Mouse (Mus musculus) limb, embryonic 10.5 days (tissue): ENCODE measurements around the gene 4930519G04Rik. TPM values are rescaled to one million over a fixed set of nuclear protein-coding genes. Genes with fewer than 3 reads are reported as not detected.
"Not testable (repeated sequence)": the region's sequence is repeated elsewhere in the genome, so short reads cannot be mapped to it uniquely, and the experiment has no call there.

ENCODE experiments used
- DNase-seq: peaks from one replicate; pipeline ENCODE4 v3.0.0-alpha.2; 2017; ENCODE audit warnings: low spot score
- H3K27ac ChIP-seq: fragments of 300-500 bp; sonication (generic); 2 replicates; pipeline ENCODE4 v1.5.1; 2016; ENCODE audit warnings: mild to moderate bottlenecking
- H3K27me3 ChIP-seq: fragments of 300-500 bp; sonication (generic); 2 replicates; pipeline ENCODE4 v1.6.1; 2016; ENCODE audit warnings: low read depth, mild to moderate bottlenecking; ENCODE audit not compliant: poor library complexity, severe bottlenecking
- H3K36me3 ChIP-seq: fragments of 300-500 bp; sonication (generic); 2 replicates; pipeline ENCODE4 v1.6.1; 2016; ENCODE audit warnings: mild to moderate bottlenecking, moderate library complexity
- H3K4me1 ChIP-seq: fragments of 300-500 bp; sonication (generic); 2 replicates; pipeline ENCODE4 v1.6.1; 2016
- H3K4me3 ChIP-seq: fragments of 300-500 bp; sonication (generic); 2 replicates; pipeline ENCODE4 v1.5.1; 2016; ENCODE audit warnings: mild to moderate bottlenecking, moderate library complexity
- H3K9me3 ChIP-seq: fragments of 300-500 bp; sonication (generic); replicated peaks from 2 replicates; pipeline ENCODE4 v1.6.1; 2016; ENCODE audit warnings: mild to moderate bottlenecking
- WGBS: fragments of 180-500 bp; shearing (Covaris S2); methylation state at CpG from one replicate; pipeline ENCODE4 v1.1.7; 2016; 5-methylcytosine and 5-hydroxymethylcytosine counted together
- polyA plus RNA-seq: library from polyadenylated mRNA; unstranded; fragments of >200 nt; fragmentation: Nextera tagmentation; extraction: Ambion mirVana; gene quantifications from 2 replicates; pipeline ENCODE4 v1.2.1, GENCODE M21; 2016

4930519G04Rik gene
- not detected in 2 replicates for polyA plus RNA-seq

DNA sequence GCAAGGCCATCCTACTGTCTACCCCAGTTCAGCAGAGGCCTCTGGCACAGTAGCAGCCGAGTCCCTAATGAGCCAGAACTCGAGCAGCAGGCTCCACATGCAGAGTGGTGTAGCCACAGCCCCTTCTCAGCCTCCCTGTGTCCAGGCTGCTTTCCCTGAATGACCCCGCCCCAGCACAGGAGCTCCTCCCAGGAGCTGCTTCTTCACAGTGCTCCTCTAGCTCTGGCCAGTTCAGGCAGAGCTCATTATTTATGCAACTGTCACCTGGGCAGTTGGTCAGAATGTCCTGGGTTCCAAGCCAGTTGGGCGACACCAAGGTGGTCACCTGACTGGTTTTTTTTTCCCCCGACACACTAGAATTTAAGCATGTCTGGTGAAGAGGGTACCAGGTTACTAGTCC is at the start of gene 4930519G04Rik:
4930519G04Rik (plus strand) TSS at position 301 of the 400 bp plus-strand sequence.
- 68% methylated on average over 3 of the region's 5 CpGs for WGBS

GRCm38 (mm10) chr5:114804335-114804734 is 49.1 kb upstream of the 4930519G04Rik start:
- peaks cover 94% of the 10 kb centered on the region for H3K36me3 ChIP-seq
- no peak for DNase-seq
- H3K27me3 ChIP-seq: no peaks in the 10 kb centered on the region
- no peaks in the 10 kb centered on the region for H3K9me3 ChIP-seq
- 88% methylated on average over 13 of the region's 13 CpGs for WGBS
- peaks cover 40% of the 10 kb centered on the region for H3K4me1 ChIP-seq
- no peak overlapping the region for H3K4me3 ChIP-seq
- 0 out of 2 replicates have a peak overlapping the region, but pooled peaks have one; percentile 10 for H3K27ac ChIP-seq

More for the DNA sequence above, at the start of gene 4930519G04Rik:
- not testable (repeated sequence) for H3K9me3 ChIP-seq, H3K27me3 ChIP-seq, DNase-seq, H3K4me3 ChIP-seq, H3K27ac ChIP-seq, H3K4me1 ChIP-seq, H3K36me3 ChIP-seq

GRCm38 (mm10) chr5:114804958-114805357 is 48.5 kb upstream of the 4930519G04Rik start:
- no peaks in the 10 kb centered on the region for H3K9me3 ChIP-seq
- peaks cover 94% of the 10 kb centered on the region for H3K36me3 ChIP-seq
- peaks cover 42% of the 10 kb centered on the region for H3K4me1 ChIP-seq
- no peak for DNase-seq
- no peak overlapping the region for H3K4me3 ChIP-seq
- 44% methylated on average over 3 of the region's 3 CpGs for WGBS
- H3K27ac ChIP-seq: no peak overlapping the region
- no peaks in the 10 kb centered on the region for H3K27me3 ChIP-seq

DNA sequence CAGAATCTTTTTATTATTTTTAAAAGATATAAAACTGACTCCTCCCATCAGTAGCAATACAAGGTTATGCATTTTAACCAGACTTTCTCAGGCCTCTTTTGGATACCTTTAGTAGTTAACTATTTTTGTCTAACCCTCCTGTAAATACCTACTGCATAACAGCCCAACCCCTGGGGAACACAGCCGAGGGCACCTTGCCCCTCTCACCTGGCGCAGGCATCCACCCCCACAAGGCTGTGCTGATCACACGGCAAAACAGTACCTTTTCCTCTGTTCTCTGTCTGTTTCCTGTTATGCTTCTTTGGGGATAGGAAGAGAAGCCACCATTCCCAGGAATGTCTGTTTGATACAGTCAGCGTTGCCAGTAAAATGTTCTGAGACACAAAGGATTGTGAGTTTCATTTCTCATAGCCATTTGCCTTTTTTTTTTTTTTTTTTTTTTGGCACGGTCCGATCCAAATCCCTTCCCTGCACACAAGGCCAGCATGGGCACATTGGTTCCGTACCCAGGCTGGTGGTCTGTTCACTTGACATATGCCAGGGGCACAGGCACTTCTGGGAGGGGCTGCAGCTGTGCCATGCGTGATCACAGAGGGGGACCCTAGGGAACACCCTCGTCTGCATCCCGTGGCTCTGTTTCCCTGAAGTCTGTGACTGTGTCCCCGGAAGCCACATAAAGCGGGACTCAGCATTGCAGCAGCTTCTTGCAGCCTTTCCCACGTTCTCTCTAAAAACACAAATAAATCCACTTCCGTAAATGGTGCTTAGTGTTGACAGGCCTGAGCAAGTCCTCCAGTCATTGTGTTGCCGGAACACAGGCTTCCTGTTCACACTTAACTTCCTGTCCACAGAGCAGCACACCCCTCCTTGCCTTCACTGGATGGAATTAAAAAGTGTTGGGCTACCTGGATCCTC is 47.8 kb upstream of the 4930519G04Rik start:
- peaks cover 93% of the 10 kb centered on the region for H3K36me3 ChIP-seq
- 77% methylated on average over 15 of the region's 15 CpGs for WGBS
- H3K4me3 ChIP-seq: 0 out of 2 replicates have a peak overlapping the region, but pooled peaks have one; percentile 8
- H3K27ac ChIP-seq: peak overlapping the region; percentile 64; the same call in 1 of the 2 replicates
- no peaks in the 10 kb centered on the region for H3K9me3 ChIP-seq
- no peak for DNase-seq
- H3K4me1 ChIP-seq: peaks cover 42% of the 10 kb centered on the region
- no peaks in the 10 kb centered on the region for H3K27me3 ChIP-seq

- peaks cover 92% of the 10 kb centered on the region for H3K36me3 ChIP-seq
- 88% methylated on average over 8 of the region's 8 CpGs for WGBS
Measured at GRCm38 (mm10) chr5:114806636-114807035, 46.8 kb upstream of the 4930519G04Rik start.

DNA sequence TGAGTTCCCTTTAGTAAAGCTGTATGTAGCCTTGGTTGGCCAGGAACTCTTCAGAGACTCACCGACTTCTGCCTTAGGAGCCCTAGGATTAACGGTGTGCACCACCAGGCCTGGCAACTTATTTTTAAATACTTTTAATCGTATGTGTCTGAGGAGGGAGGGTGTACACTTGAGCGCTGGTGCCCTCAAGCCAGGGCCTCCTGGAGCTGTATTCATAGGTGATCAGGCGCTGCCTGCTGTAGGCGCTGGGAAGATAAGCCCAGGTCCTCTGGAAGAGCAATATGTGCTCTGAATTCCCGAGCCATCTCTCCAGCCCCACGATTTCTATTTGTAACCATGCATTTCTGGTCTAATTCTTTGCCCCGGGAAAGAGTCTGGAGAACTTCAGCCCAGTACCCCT is 46.4 kb upstream of the 4930519G04Rik start:
- DNase-seq: no peak
- peaks cover 91% of the 10 kb centered on the region for H3K36me3 ChIP-seq
- H3K4me1 ChIP-seq: peaks cover 45% of the 10 kb centered on the region
- no peaks in the 10 kb centered on the region for H3K9me3 ChIP-seq
- H3K27me3 ChIP-seq: no peaks in the 10 kb centered on the region
- no peak overlapping the region for H3K4me3 ChIP-seq
- WGBS: 59% methylated on average over 9 of the region's 9 CpGs
- peak overlapping the region; percentile 64; the same call in 1 of the 2 replicates for H3K27ac ChIP-seq

More at GRCm38 (mm10) chr5:114806636-114807035, 46.8 kb upstream of the 4930519G04Rik start:
- H3K27me3 ChIP-seq: no peaks in the 10 kb centered on the region
- no peak overlapping the region for H3K4me3 ChIP-seq
- DNase-seq: no peak
- peak overlapping the region; percentile 64 for H3K27ac ChIP-seq
- H3K9me3 ChIP-seq: no peaks in the 10 kb centered on the region
- H3K4me1 ChIP-seq: peaks cover 45% of the 10 kb centered on the region

GRCm38 (mm10) chr5:114807468-114807867 is 46.0 kb upstream of the 4930519G04Rik start:
- peak overlapping the region; percentile 64; the same call in 1 of the 2 replicates for H3K27ac ChIP-seq
- H3K4me1 ChIP-seq: peaks cover 49% of the 10 kb centered on the region
- H3K36me3 ChIP-seq: peaks cover 91% of the 10 kb centered on the region
- H3K4me3 ChIP-seq: no peak overlapping the region
- DNase-seq: no peak
- H3K9me3 ChIP-seq: no peaks in the 10 kb centered on the region
- H3K27me3 ChIP-seq: no peaks in the 10 kb centered on the region
- 36% methylated on average over 8 of the region's 8 CpGs for WGBS

DNA sequence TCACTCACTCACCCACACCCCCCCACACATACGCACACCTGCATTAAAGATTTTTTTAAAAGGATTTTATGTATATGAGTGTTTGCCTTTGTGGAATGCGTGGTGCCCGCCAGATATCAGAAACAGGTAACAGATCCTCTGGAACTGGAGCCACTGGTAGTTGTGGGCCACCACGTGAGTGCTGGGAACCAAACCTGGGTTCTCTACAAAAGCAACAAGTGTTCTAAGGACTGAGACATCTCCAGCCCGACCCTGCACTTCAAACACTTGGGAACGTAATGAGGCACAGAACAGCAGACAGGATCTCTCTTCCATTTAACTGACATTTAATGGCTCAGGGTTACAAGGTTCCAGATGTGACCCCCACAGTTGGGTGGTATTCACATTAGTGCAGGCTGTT is 45.6 kb upstream of the 4930519G04Rik start:
- WGBS: 49% methylated on average over 6 of the region's 6 CpGs

DNA sequence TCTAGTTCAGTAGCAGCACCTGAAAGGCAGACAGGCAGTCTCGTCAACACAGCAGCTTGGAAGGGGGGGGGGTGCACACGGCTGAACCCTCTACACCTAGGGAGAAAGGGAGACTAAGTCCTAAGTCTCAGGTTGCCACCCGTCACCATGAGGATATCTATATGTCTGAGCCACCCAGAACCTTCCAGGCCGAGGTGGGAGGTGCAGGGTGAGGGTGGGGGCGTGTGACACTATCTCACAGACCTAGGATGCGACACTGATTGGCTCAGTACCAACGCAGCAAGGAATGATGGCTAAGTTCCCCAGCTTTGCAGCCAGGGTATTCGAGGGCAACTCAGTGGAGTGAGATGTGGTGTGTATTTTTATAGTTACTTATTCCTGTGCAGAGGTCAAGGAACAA is 45.1 kb upstream of the 4930519G04Rik start:
- Histone ChIP-seq H3K4me3 (no peak overlapping the region), H3K4me1 (peaks cover 52% of the 10 kb centered on the region), H3K36me3 (peaks cover 84% of the 10 kb centered on the region), H3K27me3 (no peaks in the 10 kb centered on the region), H3K27ac (peak overlapping the region; percentile 47), H3K9me3 (no peaks in the 10 kb centered on the region)
- 63% methylated on average over 8 of the region's 8 CpGs for WGBS
- no peak for DNase-seq

More for the DNA sequence above, 45.6 kb upstream of the 4930519G04Rik start:
- peaks cover 89% of the 10 kb centered on the region for H3K36me3 ChIP-seq
- H3K27ac ChIP-seq: no peak overlapping the region
- no peaks in the 10 kb centered on the region for H3K27me3 ChIP-seq
- DNase-seq: no peak
- no peak overlapping the region for H3K4me3 ChIP-seq
- no peaks in the 10 kb centered on the region for H3K9me3 ChIP-seq
- H3K4me1 ChIP-seq: peaks cover 52% of the 10 kb centered on the region

- 82% methylated on average over 10 of the region's 10 CpGs for WGBS
- no peak overlapping the region for H3K27ac ChIP-seq
- H3K9me3 ChIP-seq: no peaks in the 10 kb centered on the region
- no peak for DNase-seq
- peaks cover 55% of the 10 kb centered on the region for H3K4me1 ChIP-seq
- no peak overlapping the region for H3K4me3 ChIP-seq
- no peaks in the 10 kb centered on the region for H3K27me3 ChIP-seq
- peaks cover 75% of the 10 kb centered on the region for H3K36me3 ChIP-seq
Measured at GRCm38 (mm10) chr5:114809181-114809756, 44.2 kb upstream of the 4930519G04Rik start.

- no peak overlapping the region for H3K27ac ChIP-seq
- no peak overlapping the region for H3K4me3 ChIP-seq
- no peaks in the 10 kb centered on the region for H3K9me3 ChIP-seq
- DNase-seq: no peak
- H3K4me1 ChIP-seq: peaks cover 55% of the 10 kb centered on the region
- H3K27me3 ChIP-seq: no peaks in the 10 kb centered on the region
- 93% methylated on average over 5 of the region's 5 CpGs for WGBS
- H3K36me3 ChIP-seq: peaks cover 70% of the 10 kb centered on the region
Measured at GRCm38 (mm10) chr5:114809826-114810225, 43.6 kb upstream of the 4930519G04Rik start.

DNA sequence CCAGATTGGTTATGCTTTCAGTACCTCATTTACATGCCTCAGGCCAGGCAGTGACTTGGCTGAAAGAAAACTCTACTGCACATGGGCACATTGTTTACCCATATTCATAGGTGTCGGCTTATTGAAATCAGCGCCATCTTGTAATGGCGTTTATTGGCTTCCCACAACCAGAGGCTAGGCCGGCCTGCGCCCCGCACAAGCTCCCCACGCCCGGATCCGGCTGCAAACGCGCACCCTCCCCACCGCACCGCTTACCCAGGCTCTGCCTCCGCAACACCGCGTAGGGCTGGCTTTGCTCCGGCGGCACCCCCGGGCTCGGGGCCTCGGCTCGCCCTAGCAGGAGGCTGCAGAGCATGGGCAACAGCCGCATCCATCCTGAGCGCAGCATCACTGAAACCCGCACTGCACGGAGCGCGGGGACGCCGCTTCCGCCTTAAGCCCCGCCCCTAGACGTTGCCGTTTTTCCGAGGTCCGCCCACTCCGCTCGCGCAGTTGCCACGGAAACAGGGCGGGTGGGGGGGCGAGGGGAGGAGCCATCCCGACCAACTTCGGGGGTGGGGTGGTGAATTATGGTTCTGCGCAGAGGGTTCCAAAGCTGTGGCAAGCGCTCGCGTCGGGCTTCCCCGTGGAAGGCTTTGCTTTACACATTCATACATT is 39.8 kb upstream of the 4930519G04Rik start:
- H3K27me3 ChIP-seq: no peaks in the 10 kb centered on the region
- under 1% methylated on average over 50 of the region's 50 CpGs for WGBS
- H3K4me1 ChIP-seq: peaks cover 29% of the 10 kb centered on the region
- H3K4me3 ChIP-seq: peak overlapping the region; percentile 83
- H3K27ac ChIP-seq: peak overlapping the region; percentile 93
- H3K9me3 ChIP-seq: no peaks in the 10 kb centered on the region
- H3K36me3 ChIP-seq: peaks cover 51% of the 10 kb centered on the region
- DNase-seq: peak; percentile 91
